Mouse (Mus musculus): ENCODE measurements around the gene Tmem104.

GRCm38 (mm10) chr11:115242746-115243145 is 55.5 kb downstream of the Tmem104 start:
- TF ChIP-seq POLR2A (IDR thresholded peaks at IDR 0.05; ENCODE audit: insufficient read depth, low read depth, low read length) (no peak), CTCF (IDR thresholded peaks at IDR 0.05; ENCODE audit: insufficient read depth, low read depth, low read length) (no peak)
